Mouse (Mus musculus) erythroblast, embryonic 14.5 days (primary cell): Measurements from ENCODE around the gene Erg.

Experiments used
- GATA1 ChIP-seq: IDR thresholded peaks from 2 replicates; pipeline ENCODE4 v1.6.1; 2012; ENCODE audit warnings: low read length, inconsistent platforms, mixed read lengths
- TAL1 ChIP-seq: IDR thresholded peaks from 3 replicates; pipeline ENCODE4 v1.6.1; 2012; ENCODE audit warnings: low read length, inconsistent platforms, mixed read lengths

DNA sequence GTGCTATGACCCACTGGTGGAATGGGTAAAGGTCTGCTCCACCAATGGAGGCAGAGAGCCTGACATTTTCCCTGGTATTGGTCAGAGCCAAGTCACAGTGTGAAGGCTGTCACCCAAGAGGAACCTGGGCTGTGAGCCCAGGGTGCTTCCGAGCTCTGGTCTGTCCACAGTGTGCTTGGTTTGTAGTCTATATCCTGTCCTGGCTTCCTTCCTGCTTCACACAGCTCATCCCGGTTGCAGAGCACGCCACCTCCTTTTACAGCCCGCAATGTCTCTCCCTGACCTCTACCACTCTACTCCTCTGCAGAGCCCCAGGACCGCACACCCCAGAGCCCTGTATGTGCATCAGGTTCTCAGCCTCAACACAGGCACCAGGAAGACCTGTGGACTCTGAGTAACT is 182.9 kb downstream of the Erg start:
- no peak for TF ChIP-seq GATA1
- TF ChIP-seq TAL1: no peak
